Mouse (Mus musculus) lung, postnatal 4 days (tissue): ENCODE data around the gene Ddc.

Experiments
- DNase-seq, 2 experiments: peaks; one replicate each; pipeline ENCODE4 v3.0.0; 2021

The Ddc gene

DNA sequence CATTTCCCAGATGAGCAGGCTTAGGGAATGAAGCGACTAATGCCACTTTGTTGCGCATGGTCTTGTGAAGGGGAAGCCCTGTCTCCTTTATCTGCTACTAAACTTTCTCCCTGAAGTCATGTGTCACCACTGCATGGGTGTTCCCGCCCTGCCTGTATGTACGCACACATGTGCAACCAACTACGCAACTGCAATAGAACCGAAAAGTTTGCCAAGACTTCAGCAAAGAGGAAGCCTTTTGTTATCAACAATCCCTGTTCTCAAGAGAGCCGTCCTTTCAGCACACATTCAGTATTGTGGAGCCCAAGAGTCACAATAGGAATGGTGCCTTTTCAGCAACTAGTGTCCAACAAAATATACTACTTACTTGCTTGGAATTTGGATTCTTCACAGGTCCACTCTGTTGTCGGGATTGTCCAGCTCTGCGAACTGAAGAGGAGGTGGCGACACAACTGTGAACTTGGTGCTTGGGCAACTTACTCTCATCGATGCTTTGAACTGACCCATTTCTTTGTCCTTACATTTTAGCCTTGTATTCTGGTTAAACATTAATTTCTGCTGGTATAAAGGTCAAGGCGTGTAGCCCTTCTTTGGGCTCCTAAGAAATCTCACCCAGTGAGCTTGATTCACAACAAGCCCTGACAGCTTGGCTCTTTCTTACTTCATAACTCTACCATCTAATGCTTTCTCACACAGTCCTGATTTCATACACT lies at the start of gene Ddc:
Ddc (minus strand) TSS at position 500 of the 713 bp plus-strand sequence.
- peak in 1 of 2 experiments; percentile 14 for DNase-seq

DNA sequence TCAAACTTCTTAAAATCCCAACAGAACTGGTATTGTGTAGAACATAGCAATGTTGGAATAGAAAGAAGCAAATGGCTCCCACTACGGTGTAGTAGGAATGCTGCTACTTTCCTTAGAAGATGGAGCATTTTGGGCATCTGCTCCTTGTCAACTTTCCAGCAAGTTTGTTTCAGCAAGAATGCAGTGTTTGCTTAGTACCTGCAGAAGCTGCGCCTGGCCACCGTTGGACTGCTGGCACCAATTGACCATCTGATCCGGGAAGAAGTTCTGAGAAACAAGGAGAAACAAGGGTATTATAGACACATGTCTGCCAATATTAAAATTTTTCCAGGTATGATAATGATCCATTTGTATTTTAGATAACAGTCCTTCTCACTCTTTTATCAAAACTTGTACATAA lies 47.8 kb upstream of the Ddc start:
- no peak for DNase-seq

DNA sequence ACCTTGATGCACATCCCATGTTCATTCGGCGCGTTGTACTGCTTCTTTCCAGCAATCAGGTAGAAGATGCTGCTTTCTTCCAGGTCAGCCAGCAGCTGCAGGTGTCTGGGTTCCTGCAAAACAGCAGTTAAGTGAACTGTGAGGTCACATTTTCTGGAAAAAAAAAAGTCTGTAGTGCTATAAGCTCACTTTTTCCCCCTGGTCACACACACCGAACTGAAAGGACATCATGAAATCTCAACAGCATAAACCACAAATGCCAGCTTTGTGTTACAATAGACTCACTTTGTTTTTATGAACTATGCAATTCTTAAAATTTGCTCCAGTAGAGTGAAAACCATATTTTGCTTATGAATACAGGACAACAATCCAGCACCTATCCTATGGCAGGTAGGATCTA lies 46.9 kb upstream of the Ddc start:
- no peak for DNase-seq

DNA sequence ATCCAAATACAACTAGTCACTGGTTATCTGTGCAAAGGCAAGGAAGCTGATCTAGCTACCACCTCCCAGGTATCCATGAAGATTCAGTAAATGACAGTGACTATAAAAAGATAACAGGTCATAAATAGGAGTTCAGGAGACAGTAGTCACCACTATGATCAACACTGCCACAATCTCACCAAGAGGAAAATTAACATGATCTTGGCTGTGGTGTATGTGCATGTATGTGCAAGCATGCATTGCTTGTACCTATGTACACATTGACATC lies 46.1 kb upstream of the Ddc start:
- DNase-seq: no peak

DNA sequence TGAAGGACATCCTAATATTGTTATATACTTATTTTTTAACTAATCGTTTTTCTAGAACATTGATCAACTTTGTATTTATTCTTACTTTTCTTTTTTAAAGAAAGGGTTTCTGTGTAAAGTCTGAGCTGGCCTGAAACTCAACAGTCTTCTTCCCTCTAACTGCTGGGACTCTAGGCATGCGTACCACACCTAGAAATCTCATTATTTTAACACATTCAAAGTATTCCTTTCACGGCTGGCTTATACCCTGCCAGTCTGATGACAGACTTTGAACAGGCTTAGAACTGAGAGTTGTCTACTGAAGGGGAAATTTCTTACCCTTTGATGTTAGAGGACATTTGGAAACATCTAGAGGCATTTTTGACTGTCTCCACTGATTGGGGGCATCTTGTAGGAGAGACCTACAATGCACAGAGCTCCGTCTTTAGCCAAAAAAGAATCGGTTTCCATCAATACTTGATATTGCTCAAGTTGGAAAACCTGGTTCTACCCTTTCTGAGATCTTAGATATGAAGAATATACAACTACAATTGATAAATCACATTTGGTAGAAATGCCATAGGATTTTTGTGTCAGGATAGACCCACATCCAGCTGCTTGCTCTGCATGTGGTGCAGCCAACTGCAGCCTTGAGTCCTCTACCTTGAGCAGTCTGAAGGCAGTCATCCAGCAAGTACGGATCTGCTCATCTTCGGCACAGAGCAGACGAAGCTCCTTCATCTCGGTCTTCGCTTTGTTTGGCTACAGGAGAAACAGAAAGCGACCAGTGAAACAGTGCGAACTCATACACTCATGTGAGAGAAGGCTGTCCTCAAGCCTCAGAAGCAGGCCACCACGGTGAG lies 45.5 kb upstream of the Ddc start:
- DNase-seq: no peak

DNA sequence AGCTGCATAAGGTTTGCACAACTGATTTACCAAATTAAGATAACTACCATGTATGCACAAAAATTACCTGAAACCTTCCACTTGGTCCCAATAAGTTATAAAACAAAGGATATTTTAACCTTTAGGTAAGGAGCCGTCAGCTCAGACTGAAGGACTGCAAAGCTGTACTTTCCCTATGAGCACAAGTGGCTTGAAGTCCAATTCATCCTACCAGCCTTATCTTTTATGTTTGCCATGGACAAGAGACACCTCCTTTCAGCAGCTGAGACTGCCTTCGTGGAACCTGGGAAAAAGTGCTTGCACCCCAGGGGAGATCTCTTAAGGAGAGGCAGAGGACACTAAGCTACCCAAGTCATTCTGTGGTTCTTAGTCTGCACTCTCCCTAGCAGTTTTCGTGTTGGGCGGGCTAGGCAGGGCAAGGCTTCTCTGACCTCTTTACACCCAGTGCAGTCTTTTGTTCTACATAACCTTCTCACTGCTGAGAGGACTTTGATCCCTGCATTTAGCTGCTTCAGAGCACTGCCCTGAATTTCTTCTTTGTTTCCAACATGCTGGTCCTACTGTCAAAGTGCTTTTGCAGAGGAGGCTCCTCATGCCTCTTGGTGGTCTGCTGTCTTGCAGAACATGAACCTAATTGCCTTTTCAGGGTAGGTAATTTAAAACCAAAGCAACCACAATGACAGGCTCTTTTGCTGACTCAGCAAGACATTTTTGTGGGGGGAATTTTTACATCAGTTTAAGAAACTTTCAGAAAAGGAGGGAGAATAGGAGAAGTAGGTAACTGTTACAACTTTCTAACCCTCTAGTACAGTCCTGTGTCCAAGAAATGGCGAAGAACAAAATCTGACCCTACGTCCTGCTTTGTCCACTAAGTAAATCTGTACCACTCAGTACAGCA lies 44.6 kb upstream of the Ddc start:
- DNase-seq: no peak

DNA sequence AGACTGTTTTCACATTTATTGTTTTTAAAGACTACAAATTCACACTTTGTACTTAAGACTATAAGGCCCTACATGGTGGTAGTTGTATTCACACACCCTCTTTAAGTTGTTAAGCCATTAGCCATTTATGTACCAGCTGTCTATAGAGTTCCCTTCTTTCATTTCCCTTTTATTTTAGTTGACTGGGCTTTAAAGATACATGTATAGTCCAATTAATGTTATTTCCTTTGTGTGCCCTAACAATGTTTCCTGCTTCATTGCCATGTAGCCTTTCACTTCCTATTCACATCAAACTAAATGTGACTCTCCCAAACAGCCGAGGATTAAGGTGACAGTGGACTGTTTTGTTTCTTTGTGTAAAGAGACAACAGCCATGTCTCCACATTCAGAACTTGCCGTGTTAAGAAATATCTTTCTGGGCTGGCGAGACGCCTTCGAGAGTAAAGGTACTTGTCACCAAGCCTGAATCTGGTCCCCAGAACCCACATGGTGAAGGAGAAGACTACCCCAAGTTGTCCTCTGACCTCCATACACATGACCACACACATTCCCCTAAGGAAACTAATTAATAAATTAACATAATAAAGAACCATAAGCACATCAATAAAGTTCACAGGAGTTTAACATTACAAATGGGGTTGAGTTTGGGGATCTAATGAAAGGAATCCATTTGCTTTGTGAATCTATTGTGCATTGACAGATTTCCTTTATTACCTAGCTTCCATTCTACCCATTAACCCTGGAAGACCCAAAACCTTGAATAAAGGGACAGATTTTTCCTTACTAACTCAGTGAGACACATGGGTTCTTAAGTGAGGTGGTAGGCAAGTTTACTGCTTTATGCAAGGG lies 43.1 kb upstream of the Ddc start:
- no peak for DNase-seq

DNA sequence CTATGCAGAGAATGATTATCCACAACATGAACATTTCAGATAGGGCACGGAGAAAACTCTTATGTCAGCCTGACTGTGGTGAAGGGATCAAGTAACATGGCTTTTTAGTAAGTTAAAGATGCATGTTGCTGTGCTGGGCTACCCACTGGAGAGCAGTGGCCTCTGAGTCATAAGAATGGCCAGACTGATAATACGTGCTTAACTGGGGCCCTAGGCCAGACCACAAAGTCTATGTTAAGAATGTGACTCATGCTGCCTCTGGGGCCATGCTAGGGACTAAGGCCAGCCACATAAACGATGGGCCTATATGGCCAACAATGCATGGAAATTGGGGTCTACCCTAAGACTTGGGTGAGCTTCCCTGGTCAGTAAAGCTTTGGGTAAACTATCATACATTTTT lies 41.7 kb upstream of the Ddc start:
- DNase-seq: no peak

DNA sequence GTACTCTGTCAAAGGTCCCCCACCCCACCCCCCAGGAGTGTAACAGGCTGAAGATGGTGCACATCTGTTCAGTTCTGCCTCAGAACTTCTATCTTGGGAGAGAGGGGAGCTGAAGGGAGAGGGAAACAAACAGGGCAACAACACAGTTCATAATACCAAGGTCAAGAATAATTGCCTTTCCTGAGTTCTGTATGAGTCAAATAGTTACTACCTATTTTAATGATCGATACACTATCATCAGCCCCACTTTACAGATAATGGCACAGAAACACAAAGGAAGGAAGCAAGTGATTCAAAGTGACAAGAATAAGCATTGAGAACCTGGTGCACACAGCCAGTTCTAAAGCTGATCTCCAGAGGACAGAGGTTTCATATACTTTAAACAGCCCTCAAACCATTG lies 40.6 kb upstream of the Ddc start:
- no peak for DNase-seq

DNA sequence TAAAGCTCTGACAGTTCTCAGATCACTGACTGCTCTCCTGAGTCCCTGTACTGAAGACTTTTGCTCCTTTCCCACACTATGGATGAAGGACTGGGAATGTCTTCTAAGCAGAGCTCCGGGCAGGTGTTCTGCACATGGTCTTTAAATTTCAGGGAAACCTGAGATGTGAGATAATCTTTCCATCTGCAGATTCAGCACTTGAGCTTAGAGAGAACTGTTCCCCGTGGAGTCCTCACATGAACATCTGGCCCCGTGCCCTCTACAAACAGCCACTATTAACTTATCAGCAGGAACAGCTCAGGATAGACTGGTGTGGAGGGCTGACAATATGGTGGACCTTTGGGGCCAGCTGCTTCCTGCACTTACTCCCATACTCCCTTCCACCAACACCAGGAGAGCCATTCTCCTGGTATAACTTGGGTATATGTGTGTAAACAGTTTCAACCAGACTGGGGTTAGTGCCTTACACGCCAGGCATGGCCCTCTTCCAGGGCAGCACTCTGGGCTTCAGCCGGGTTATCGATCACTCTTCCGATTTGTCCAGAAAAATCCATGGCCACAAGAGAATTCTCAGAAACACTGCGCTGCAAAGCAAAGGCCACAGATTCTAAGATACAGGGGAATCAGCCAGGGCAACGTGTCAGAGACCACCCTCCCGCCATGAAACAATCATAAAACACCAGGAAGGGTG lies 39.5 kb upstream of the Ddc start:
- no peak for DNase-seq

DNA sequence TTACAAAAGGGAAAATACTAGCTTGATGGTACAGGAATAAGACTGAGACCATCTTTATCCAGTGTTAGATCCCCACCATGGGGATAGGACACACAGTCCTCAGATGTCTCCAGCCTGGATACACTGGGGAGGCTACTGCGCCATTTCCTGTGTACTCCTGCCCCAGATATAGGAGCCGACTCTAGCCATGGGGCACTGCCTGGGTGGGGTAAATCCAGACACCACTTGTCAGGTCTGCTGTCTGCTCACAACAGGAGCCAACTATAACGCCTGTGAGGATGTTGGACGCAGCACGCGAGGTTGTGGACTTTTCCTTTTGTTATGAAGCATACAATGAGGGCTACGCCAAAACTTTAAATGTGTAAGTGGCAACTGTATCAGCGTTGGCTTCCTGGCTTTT lies 36.9 kb upstream of the Ddc start:
- DNase-seq: peak in 1 of 2 experiments; percentile 28

DNA sequence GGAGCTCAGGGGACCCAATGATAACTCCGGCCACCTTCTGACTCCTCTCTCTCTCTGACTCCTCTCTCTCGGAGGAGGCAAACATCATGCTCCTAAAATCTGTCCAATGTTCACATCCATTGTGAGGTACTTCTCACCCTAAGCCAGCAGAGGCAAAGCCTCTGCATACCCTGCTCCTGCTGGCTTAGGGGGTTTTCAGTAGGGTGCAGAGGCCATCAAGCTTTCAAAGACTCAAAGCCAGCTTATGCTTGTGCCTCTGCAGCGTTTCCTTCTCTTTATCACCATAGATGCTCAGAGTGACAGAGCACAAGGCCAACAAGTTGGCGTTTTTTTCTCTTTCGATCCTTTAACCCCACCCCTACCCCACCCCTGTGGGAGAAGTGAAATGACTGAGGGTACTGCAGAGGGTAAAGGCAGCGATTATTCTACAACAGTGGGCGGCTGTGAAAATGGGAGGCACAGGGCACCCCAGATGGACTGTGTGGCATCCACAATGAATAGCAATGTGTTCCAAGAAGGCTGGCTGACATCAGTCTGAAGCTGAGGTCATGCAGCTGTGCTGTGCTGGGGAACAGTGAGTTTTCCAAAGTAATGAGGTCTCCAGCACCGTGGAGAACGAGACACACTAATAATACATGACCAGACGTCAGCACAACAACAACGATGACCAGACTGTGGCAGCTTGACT lies 34.3 kb upstream of the Ddc start:
- no peak for DNase-seq

DNA sequence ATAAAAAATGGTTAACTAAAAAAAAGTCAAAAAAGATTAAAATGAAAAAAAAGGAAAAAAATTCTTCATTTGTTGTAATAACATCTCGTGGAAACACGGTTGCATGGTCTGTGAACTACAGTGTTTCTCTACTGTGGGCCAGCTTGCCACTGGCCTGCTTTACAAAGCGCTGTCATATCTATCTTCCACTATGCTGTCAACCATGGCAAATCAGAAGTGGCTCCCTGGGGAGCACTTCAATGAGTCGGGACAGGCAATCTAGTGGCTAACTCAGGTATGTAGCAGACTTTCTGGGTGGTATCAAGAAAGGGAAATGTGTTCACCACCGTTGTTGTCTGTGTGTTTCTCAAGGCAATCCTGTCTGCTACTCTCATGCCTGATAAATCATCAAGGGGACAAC lies 33.7 kb upstream of the Ddc start:
- no peak for DNase-seq

DNA sequence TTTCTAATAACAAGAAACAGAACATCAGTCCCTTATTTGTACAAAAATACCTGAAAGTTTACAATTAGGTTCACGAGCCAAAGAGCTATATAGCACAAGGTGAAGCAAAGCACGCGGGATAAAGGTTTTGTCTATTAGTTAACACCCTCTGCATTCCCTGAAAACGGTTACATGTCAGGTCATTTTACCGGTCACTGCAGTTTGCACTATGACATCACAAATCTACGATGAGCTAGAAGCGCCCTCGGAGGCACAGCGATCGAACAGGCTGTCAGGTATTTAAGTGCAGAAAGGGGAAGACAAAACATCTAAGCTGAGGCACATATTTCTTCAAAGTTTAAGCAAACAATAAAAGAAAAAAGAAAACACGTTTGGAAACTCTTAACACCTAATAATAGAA lies 32.6 kb upstream of the Ddc start:
- no peak for DNase-seq

DNA sequence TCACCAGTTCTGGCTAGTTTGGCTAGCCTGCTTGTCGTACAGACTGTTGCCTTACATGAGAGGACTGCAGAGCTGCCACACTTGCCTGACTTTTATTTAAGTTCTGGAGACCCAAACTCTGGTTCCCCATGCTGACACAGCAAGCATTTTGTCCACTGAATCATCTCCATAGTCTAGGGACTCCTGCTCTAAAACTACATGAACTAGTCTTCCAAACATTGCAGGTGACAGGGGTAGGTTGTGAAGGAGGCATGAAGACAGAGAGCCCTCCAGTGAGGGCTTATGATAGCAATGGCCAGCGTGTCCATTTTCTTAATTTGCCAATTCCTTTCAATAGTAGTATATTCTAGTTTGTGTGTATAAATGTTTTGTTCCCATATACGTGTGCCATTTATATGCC lies 31.1 kb upstream of the Ddc start:
- no peak for DNase-seq

DNA sequence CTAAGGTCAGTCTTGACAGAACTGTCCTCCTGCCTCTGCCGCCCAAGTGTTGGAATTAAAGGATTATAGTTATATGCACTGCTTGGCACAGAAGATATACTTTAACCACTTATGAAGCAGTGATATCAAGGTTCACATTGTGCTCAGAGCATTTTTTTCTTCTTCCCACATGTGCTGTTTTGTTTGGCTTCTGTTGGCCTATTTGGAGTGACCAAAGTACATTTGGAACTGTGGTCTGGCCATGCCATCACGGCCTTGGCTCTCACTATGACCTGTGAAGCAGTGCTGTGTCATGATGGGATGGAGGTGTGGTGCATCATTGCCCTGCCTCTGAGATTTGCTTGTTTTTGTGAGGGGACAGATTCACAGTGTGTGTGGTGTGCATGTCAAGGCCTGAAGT lies 30.6 kb upstream of the Ddc start:
- no peak for DNase-seq

DNA sequence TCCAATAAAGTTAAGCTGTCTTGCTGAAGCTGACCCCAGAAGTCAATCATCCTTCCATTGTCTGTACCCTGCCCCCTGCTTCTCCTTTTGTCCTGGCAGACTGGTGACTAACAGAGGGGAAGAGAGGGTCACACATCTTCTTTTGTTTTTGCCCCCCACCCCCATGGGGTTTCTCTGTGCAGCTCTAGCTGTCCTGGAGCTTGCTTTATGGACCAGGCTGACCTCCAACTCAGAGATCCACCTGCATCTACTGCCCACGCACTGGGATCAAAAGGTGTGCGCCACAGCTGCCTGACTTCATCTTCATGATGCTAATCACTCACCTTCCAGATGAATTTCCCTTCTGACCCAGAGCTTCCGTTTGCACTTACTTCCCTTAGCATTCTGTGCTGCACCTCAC lies 26.0 kb upstream of the Ddc start:
- no peak for DNase-seq

DNA sequence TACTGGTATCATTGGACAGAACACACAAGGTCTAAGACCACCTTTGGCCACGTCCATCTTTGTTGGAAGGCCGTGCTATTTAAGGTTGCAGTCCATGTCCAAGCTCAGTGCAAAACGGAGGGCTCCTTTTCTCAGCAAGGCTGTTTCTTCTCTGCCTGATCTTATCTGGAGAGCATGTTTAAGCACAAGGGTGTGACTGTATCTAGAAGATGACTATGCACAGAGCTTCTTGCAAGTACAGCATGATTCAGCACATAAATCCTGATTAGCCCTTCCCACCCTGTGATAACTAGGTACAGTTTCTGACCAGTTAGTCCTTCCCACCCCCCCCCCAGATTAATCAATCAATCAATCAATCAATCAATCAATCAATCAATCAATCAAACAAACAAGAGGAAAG lies 25.4 kb upstream of the Ddc start:
- DNase-seq: no peak

DNA sequence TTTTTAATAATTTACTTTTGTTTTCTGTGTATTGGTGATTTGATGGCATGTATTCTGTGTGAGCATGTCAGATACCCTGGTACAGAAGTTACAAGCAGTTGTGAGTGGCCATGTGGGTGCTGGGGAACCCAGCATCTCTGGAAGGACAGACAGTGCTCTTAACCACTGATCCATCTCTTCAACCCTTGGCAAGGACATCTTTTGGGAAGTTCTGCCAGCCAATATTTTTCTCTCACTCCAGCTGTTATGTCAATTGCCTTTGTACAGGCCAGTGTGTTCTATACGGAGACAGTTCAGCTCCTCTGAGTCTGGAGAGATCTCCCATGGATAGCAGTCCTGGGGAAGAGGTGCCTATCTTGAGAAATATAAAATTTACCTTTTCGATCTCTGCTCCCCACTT lies 24.2 kb upstream of the Ddc start:
- no peak for DNase-seq

DNA sequence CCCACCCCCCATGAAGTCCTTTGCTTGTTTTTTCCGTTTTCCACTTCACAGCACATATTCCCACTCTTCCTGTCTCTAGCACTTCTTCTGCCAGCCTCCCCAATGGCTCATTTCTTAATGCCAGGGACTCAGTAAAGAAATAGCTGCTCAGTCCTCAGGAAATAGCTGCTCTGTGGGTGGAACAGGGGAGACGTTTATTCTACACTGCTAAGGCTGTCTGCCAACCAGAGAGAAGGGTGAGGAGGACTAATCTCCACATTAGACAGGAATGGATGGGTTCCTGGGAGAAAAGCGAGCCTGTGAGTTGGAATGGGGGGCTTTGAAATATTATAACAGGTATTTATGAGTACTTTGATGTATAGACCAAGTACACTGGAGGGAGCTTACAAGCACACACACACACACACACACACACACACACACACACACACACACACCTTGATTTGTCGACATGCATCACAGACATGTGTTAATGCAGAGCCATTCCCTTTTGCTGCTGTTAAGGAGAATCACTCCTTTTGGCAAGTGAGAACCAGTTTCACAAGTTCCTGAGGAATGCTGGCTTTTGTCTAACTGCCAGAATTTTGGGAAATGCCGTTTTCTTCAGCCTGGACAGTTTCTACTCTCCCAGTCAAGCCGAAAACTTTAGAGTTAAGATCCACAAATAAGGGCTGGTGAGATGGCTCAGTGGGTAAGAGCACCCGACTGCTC lies 9.9 kb upstream of the Ddc start:
- peak in 1 of 2 experiments; percentile 27 for DNase-seq

DNA sequence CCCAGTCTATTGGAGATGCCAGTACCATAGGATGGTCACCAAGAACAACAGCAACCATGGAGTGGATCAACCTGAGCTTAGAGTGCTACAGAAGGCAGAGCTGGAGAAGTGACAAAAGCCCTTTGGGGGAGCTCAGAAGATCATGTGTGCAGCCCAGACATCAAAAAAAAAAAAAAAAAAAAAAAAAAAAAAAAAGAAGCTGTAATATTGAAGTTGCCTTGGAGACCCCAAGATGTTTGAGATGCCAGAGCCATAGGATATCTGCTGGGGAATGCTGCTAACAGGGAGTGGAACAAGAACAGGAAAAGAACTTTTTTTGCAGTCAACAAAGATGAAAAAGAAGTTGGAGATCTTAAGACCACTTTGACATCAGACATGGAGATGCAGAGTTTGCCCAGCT lies 7.6 kb upstream of the Ddc start:
- DNase-seq: no peak
